Mouse (Mus musculus) E14TG2a.4 (cell line): ENCODE results near the gene Tlcd1.

Source experiments
- CTCF ChIP-seq: conservative IDR thresholded peaks from 2 replicates; pipeline ENCODE4 v1.5.1; 2014; ENCODE audit warnings: low read length
- NANOG ChIP-seq: IDR thresholded peaks from 2 replicates; pipeline ENCODE4 v1.6.1; 2014; ENCODE audit warnings: borderline replicate concordance, low read length, mixed read lengths
- POU5F1 ChIP-seq: IDR thresholded peaks from 2 replicates; pipeline ENCODE4 v1.6.1; 2014; ENCODE audit warnings: low read length, borderline replicate concordance

DNA sequence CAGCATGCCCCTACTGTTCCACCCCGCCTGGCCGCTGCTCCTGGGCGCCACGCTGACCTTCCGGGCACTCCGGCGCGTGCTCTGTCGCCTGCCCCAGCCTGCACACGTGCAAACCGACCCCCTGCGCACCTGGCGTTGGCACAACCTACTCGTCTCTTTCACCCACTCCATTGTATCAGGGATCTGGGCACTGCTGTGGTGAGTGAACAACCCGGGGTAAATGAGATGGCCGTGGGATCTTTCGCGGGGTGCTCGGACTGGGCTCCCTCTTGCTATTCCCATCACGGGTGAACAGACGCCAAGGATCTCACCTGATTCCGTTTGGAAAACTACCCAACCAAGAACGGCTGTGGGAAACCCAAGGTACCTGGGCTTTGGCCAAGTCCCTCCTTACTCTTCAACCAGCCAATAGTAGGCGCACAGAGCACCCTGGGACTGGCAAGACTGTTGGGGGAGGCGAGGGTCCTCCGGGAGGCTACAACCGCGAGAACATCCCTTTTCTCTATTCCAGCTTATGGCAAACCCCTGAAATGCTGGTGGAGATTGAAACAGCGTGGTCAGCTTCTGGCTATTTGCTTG lies 2.4 kb downstream of the Tlcd1 start:
- no peak for TF ChIP-seq CTCF
- TF ChIP-seq NANOG = no peak
- TF ChIP-seq POU5F1 = no peak
